Mouse (Mus musculus): ENCODE results near the gene Samsn1. TPM values are rescaled to one million over a fixed set of nuclear protein-coding genes. Genes with fewer than 3 reads are reported as not detected.
"Not testable (repeated sequence)": the region's sequence is repeated elsewhere in the genome, so short reads cannot be mapped to it uniquely, and the experiment has no call there.

Gene Samsn1
- polyA plus RNA-seq, 1 experiment from 2014 or later: 1.2 TPM

- no peak overlapping the region for H3K9ac ChIP-seq (ENCODE audit: low read length)
- ATAC-seq (ENCODE audit: low FRiP score) (no peak), DNase-seq (ENCODE audit: low spot score, missing footprints) (no peak)
- WGBS: 92% methylated on average over 6 of the region's 6 CpGs
- no peak overlapping the region for H3K27ac ChIP-seq (ENCODE audit: low read depth, low read length)
- no peak overlapping the region for H3K4me3 ChIP-seq (ENCODE audit: low read depth, low read length)
- H3K4me1 ChIP-seq (ENCODE audit: control insufficient read depth, insufficient read depth, low read length): no peaks in the 10 kb centered on the region
- H3K9me3 ChIP-seq (ENCODE audit: control insufficient read depth, low read length): no peaks in the 10 kb centered on the region
- H3K27me3 ChIP-seq (ENCODE audit: control insufficient read depth, insufficient read depth, low read length): no peaks in the 10 kb centered on the region
- no peaks in the 10 kb centered on the region for H3K36me3 ChIP-seq (ENCODE audit: control insufficient read depth, insufficient read depth, low read length)
- H3K4me2 ChIP-seq: no peak overlapping the region
Measured at GRCm38 (mm10) chr16:75849039-75849438, 173.0 kb downstream of the Samsn1 start.

GRCm38 (mm10) chr16:75843653-75844062 is 178.4 kb downstream of the Samsn1 start:
- H3K36me3 ChIP-seq (ENCODE audit: control insufficient read depth, insufficient read depth, low read length): no peaks in the 10 kb centered on the region

GRCm38 (mm10) chr16:75843031-75843430 is 179.1 kb downstream of the Samsn1 start:
- H3K27me3 ChIP-seq (ENCODE audit: control insufficient read depth, insufficient read depth, low read length): no peaks in the 10 kb centered on the region
- ATAC-seq (ENCODE audit: low FRiP score): no peak
- 95% methylated on average over 9 of the region's 9 CpGs for WGBS

More at GRCm38 (mm10) chr16:75843653-75844062, 178.4 kb downstream of the Samsn1 start:
- Histone ChIP-seq H3K4me1 (ENCODE audit: control insufficient read depth, insufficient read depth, low read length) (no peaks in the 10 kb centered on the region), H3K4me3 (ENCODE audit: low read depth, low read length) (no peak overlapping the region), H3K27me3 (ENCODE audit: control insufficient read depth, insufficient read depth, low read length) (no peaks in the 10 kb centered on the region), H3K9me3 (ENCODE audit: control insufficient read depth, low read length) (no peaks in the 10 kb centered on the region), H3K27ac (ENCODE audit: low read depth, low read length) (no peak overlapping the region), H3K9ac (ENCODE audit: low read length) (no peak overlapping the region), H3K4me2 (no peak overlapping the region)
- no peak for DNase-seq (ENCODE audit: low spot score, missing footprints)
- 74% methylated on average over 7 of the region's 7 CpGs for WGBS
- ATAC-seq (ENCODE audit: low FRiP score): no peak

GRCm38 (mm10) chr16:75842569-75842968 is 179.5 kb downstream of the Samsn1 start:
- no peak overlapping the region for H3K27ac ChIP-seq (ENCODE audit: low read depth, low read length)
- DNase-seq (ENCODE audit: low spot score, missing footprints): no peak
- no peaks in the 10 kb centered on the region for H3K9me3 ChIP-seq (ENCODE audit: control insufficient read depth, low read length)
- H3K4me3 ChIP-seq (ENCODE audit: low read depth, low read length): no peak overlapping the region
- H3K4me1 ChIP-seq (ENCODE audit: control insufficient read depth, insufficient read depth, low read length): no peaks in the 10 kb centered on the region
- H3K4me2 ChIP-seq: no peak overlapping the region
- WGBS: 87% methylated on average over 9 of the region's 9 CpGs
- H3K36me3 ChIP-seq (ENCODE audit: control insufficient read depth, insufficient read depth, low read length): no peaks in the 10 kb centered on the region
- no peak for ATAC-seq (ENCODE audit: low FRiP score)
- H3K27me3 ChIP-seq (ENCODE audit: control insufficient read depth, insufficient read depth, low read length): no peaks in the 10 kb centered on the region
- no peak overlapping the region for H3K9ac ChIP-seq (ENCODE audit: low read length)

More at GRCm38 (mm10) chr16:75843031-75843430, 179.1 kb downstream of the Samsn1 start:
- H3K4me1 ChIP-seq (ENCODE audit: control insufficient read depth, insufficient read depth, low read length): no peaks in the 10 kb centered on the region
- H3K4me3 ChIP-seq (ENCODE audit: low read depth, low read length): no peak overlapping the region
- H3K9ac ChIP-seq (ENCODE audit: low read length): no peak overlapping the region
- no peak overlapping the region for H3K4me2 ChIP-seq
- DNase-seq (ENCODE audit: low spot score, missing footprints): no peak
- no peak overlapping the region for H3K27ac ChIP-seq (ENCODE audit: low read depth, low read length)
- no peaks in the 10 kb centered on the region for H3K36me3 ChIP-seq (ENCODE audit: control insufficient read depth, insufficient read depth, low read length)
- H3K9me3 ChIP-seq (ENCODE audit: control insufficient read depth, low read length): no peaks in the 10 kb centered on the region

- Histone ChIP-seq H3K4me3 (ENCODE audit: low read depth, low read length) (no peak overlapping the region), H3K36me3 (ENCODE audit: control insufficient read depth, insufficient read depth, low read length) (no peaks in the 10 kb centered on the region), H3K4me1 (ENCODE audit: control insufficient read depth, insufficient read depth, low read length) (no peaks in the 10 kb centered on the region), H3K27ac (ENCODE audit: low read depth, low read length) (no peak overlapping the region), H3K4me2 (no peak overlapping the region), H3K9me3 (ENCODE audit: control insufficient read depth, low read length) (no peaks in the 10 kb centered on the region), H3K9ac (ENCODE audit: low read length) (no peak overlapping the region), H3K27me3 (ENCODE audit: control insufficient read depth, insufficient read depth, low read length) (no peaks in the 10 kb centered on the region)
- DNase-seq (ENCODE audit: low spot score, missing footprints) (no peak), ATAC-seq (ENCODE audit: low FRiP score) (no peak)
- 90% methylated on average over 5 of the region's 5 CpGs for WGBS
Measured at GRCm38 (mm10) chr16:75837728-75838451, 184.2 kb downstream of the Samsn1 start.

GRCm38 (mm10) chr16:75831390-75831789 is 190.7 kb downstream of the Samsn1 start:
- ATAC-seq (ENCODE audit: low FRiP score) (no peak), DNase-seq (ENCODE audit: low spot score, missing footprints) (no peak)
- Histone ChIP-seq H3K4me2 (no peak overlapping the region), H3K4me3 (ENCODE audit: low read depth, low read length) (no peak overlapping the region), H3K4me1 (ENCODE audit: control insufficient read depth, insufficient read depth, low read length) (no peaks in the 10 kb centered on the region), H3K27me3 (ENCODE audit: control insufficient read depth, insufficient read depth, low read length) (no peaks in the 10 kb centered on the region), H3K9ac (ENCODE audit: low read length) (no peak overlapping the region), H3K36me3 (ENCODE audit: control insufficient read depth, insufficient read depth, low read length) (no peaks in the 10 kb centered on the region), H3K27ac (ENCODE audit: low read depth, low read length) (no peak overlapping the region), H3K9me3 (ENCODE audit: control insufficient read depth, low read length) (no peaks in the 10 kb centered on the region)
- WGBS: 89% methylated on average over 4 of the region's 4 CpGs

GRCm38 (mm10) chr16:75826949-75827348 is 195.1 kb downstream of the Samsn1 start:
- H3K4me1 ChIP-seq (ENCODE audit: control insufficient read depth, insufficient read depth, low read length); H3K27ac ChIP-seq (ENCODE audit: low read depth, low read length); H3K4me3 ChIP-seq (ENCODE audit: low read depth, low read length); H3K9ac ChIP-seq (ENCODE audit: low read length); H3K4me2 ChIP-seq; ATAC-seq (ENCODE audit: low FRiP score); DNase-seq (ENCODE audit: low spot score, missing footprints); H3K27me3 ChIP-seq (ENCODE audit: control insufficient read depth, insufficient read depth, low read length); H3K36me3 ChIP-seq (ENCODE audit: control insufficient read depth, insufficient read depth, low read length); H3K9me3 ChIP-seq (ENCODE audit: control insufficient read depth, low read length): not testable (repeated sequence)

- ATAC-seq (ENCODE audit: low FRiP score): peak; percentile 48; the same call in 1 of the 2 replicates
- Histone ChIP-seq H3K4me2 (no peak overlapping the region), H3K9ac (ENCODE audit: low read length) (no peak overlapping the region), H3K36me3 (ENCODE audit: control insufficient read depth, insufficient read depth, low read length) (no peaks in the 10 kb centered on the region), H3K27me3 (ENCODE audit: control insufficient read depth, insufficient read depth, low read length) (no peaks in the 10 kb centered on the region), H3K4me1 (ENCODE audit: control insufficient read depth, insufficient read depth, low read length) (no peaks in the 10 kb centered on the region), H3K27ac (ENCODE audit: low read depth, low read length) (no peak overlapping the region), H3K9me3 (ENCODE audit: control insufficient read depth, low read length) (no peaks in the 10 kb centered on the region), H3K4me3 (ENCODE audit: low read depth, low read length) (no peak overlapping the region)
- DNase-seq (ENCODE audit: low spot score, missing footprints): peak; percentile 26
Measured at GRCm38 (mm10) chr16:75826498-75826897, 195.6 kb downstream of the Samsn1 start.

- DNase-seq (ENCODE audit: low spot score, missing footprints): peak; percentile 35
- H3K27ac ChIP-seq (ENCODE audit: low read depth, low read length): no peak overlapping the region
- no peak overlapping the region for H3K9ac ChIP-seq (ENCODE audit: low read length)
- no peak overlapping the region for H3K4me3 ChIP-seq (ENCODE audit: low read depth, low read length)
- H3K27me3 ChIP-seq (ENCODE audit: control insufficient read depth, insufficient read depth, low read length): no peaks in the 10 kb centered on the region
- ATAC-seq (ENCODE audit: low FRiP score): no peak
- H3K36me3 ChIP-seq (ENCODE audit: control insufficient read depth, insufficient read depth, low read length): no peaks in the 10 kb centered on the region
- H3K4me2 ChIP-seq: no peak overlapping the region
- 80% methylated on average over 6 of the region's 6 CpGs for WGBS
- H3K9me3 ChIP-seq (ENCODE audit: control insufficient read depth, low read length): no peaks in the 10 kb centered on the region
- no peaks in the 10 kb centered on the region for H3K4me1 ChIP-seq (ENCODE audit: control insufficient read depth, insufficient read depth, low read length)
Measured at GRCm38 (mm10) chr16:75823226-75823625, 198.9 kb downstream of the Samsn1 start.
